Mouse (Mus musculus): ENCODE data around the gene Tnni3.
"Not testable (repeated sequence)": the region's sequence is repeated elsewhere in the genome, so short reads cannot be mapped to it uniquely, and the experiment has no call there.

Tnni3 gene

GRCm38 (mm10) chr7:4524212-4524922, at the start of gene Tnni3:
Tnni3 (minus strand) TSS chr7:4524229.
- DNase-seq (ENCODE audit: low spot score in 2 of 2), result peak; percentile 43 to 51

- DNase-seq (ENCODE audit: low spot score in 2 of 2), result not testable (repeated sequence)
These were observed 48.3 kb upstream of the Tnni3 start for GRCm38 (mm10) chr7:4572361-4572760.

GRCm38 (mm10) chr7:4562660-4563059, 38.6 kb upstream of the Tnni3 start:
- no peak for DNase-seq (ENCODE audit: low spot score in 2 of 2)

- DNase-seq (ENCODE audit: low spot score in 2 of 2), result no peak
These were observed 33.1 kb upstream of the Tnni3 start for GRCm38 (mm10) chr7:4557167-4557560.

- peak; percentile 82 to 85 for DNase-seq (ENCODE audit: low spot score in 2 of 2)
These were observed 32.5 kb upstream of the Tnni3 start for GRCm38 (mm10) chr7:4556256-4557166.

- DNase-seq (ENCODE audit: low spot score in 2 of 2), result peak; percentile 72 to 79
These were observed 23.2 kb upstream of the Tnni3 start, which contains the start of gene Syt5 for GRCm38 (mm10) chr7:4547221-4547641. Syt5 (minus strand) TSS chr7:4547541.

- DNase-seq (ENCODE audit: low spot score in 2 of 2), result peak; percentile 96 to 98
These were observed 22.6 kb upstream of the Tnni3 start for GRCm38 (mm10) chr7:4546591-4547131.

GRCm38 (mm10) chr7:4546050-4546449, 22.0 kb upstream of the Tnni3 start:
- no peak for DNase-seq (ENCODE audit: low spot score in 2 of 2)

GRCm38 (mm10) chr7:4542013-4542412, 18.0 kb upstream of the Tnni3 start:
- DNase-seq (ENCODE audit: low spot score in 2 of 2), result no peak

- DNase-seq (ENCODE audit: low spot score in 2 of 2), result no peak
These were observed 17.3 kb upstream of the Tnni3 start for GRCm38 (mm10) chr7:4541344-4541743.

- DNase-seq (ENCODE audit: low spot score in 2 of 2), result no peak
These were observed 15.0 kb upstream of the Tnni3 start for GRCm38 (mm10) chr7:4539019-4539418.

GRCm38 (mm10) chr7:4537181-4537580, 13.2 kb upstream of the Tnni3 start:
- DNase-seq (ENCODE audit: low spot score in 2 of 2), result no peak

GRCm38 (mm10) chr7:4536369-4536768, 12.3 kb upstream of the Tnni3 start:
- no peak for DNase-seq (ENCODE audit: low spot score in 2 of 2)

GRCm38 (mm10) chr7:4532005-4532729, 8.1 kb upstream of the Tnni3 start, which contains the start of gene Dnaaf3:
Dnaaf3 (minus strand) TSS chr7:4532453.
- DNase-seq (ENCODE audit: low spot score in 2 of 2), result no peak

GRCm38 (mm10) chr7:4530166-4530565, 6.1 kb upstream of the Tnni3 start:
- DNase-seq (ENCODE audit: low spot score in 2 of 2), result not testable (repeated sequence)

GRCm38 (mm10) chr7:4527302-4527689, 3.3 kb upstream of the Tnni3 start:
- DNase-seq (ENCODE audit: low spot score in 2 of 2), result no peak

GRCm38 (mm10) chr7:4526341-4527301, 2.6 kb upstream of the Tnni3 start:
- DNase-seq (ENCODE audit: low spot score in 2 of 2), result peak; percentile 67 to 75

GRCm38 (mm10) chr7:4523205-4524130, 561 bp downstream of the Tnni3 start:
- DNase-seq (ENCODE audit: low spot score in 2 of 2), result no peak

GRCm38 (mm10) chr7:4522292-4522691, 1.7 kb downstream of the Tnni3 start:
- no peak for DNase-seq (ENCODE audit: low spot score in 2 of 2)

Measured in right cerebral cortex, adult 2 months (tissue).